Mouse (Mus musculus): ENCODE results near the gene Stat6. TPM values are rescaled to one million over a fixed set of nuclear protein-coding genes. Genes with fewer than 3 reads are reported as not detected.

Gene Stat6
- polyA plus RNA-seq (2016; fragmentation: Nextera tagmentation; extraction: Ambion mirVana) = 13.0 and 13.3 TPM in 2 replicates

- Histone ChIP-seq H3K36me3 (no peaks in the 10 kb centered on the region), H3K4me1 (peaks cover 24% of the 10 kb centered on the region), H3K27ac (peak within 1 kb of the TSS; percentile 65), H3K27me3 (no peaks in the 10 kb centered on the region; the same call in 1 of the 2 replicates), H3K9me3 (no peaks in the 10 kb centered on the region), H3K9ac (peak within 1 kb of the TSS; percentile 53), H3K4me3 (peak within 1 kb of the TSS; percentile 42), H3K4me2 (replicated peaks) (peak within 1 kb of the TSS; percentile 67)
- ATAC-seq (ENCODE audit: insufficient number of reproducible peaks, insufficient read depth, low FRiP score, low TSS enrichment) = peak; percentile 24; the same call in 1 of the 2 replicates
- WGBS = 4% methylated on average over 37 of the region's 37 CpGs
These were observed at the start of gene Stat6 for GRCm38 (mm10) chr10:127642772-127643552. Stat6 (plus strand) TSS chr10:127642986.

- Histone ChIP-seq H3K27ac (no peak overlapping the region), H3K4me2 (replicated peaks) (no peak overlapping the region), H3K4me3 (no peak overlapping the region), H3K36me3 (peaks cover 69% of the 10 kb centered on the region), H3K9me3 (no peaks in the 10 kb centered on the region), H3K4me1 (peaks cover 32% of the 10 kb centered on the region), H3K27me3 (no peaks in the 10 kb centered on the region), H3K9ac (no peak overlapping the region)
- no peak for ATAC-seq (ENCODE audit: insufficient number of reproducible peaks, insufficient read depth, low FRiP score, low TSS enrichment)
- 87% methylated on average over 8 of the region's 8 CpGs for WGBS
These were observed 48.4 kb upstream of the Stat6 start for GRCm38 (mm10) chr10:127594405-127594804.

- WGBS = 87% methylated on average over 30 of the region's 30 CpGs
These were observed 47.7 kb upstream of the Stat6 start for GRCm38 (mm10) chr10:127594930-127595715.

GRCm38 (mm10) chr10:127596321-127596941 is 46.4 kb upstream of the Stat6 start:
- Histone ChIP-seq H3K9me3 (no peaks in the 10 kb centered on the region), H3K27me3 (no peaks in the 10 kb centered on the region), H3K9ac (no peak overlapping the region), H3K36me3 (peaks cover 54% of the 10 kb centered on the region), H3K4me3 (no peak overlapping the region), H3K4me1 (peaks cover 50% of the 10 kb centered on the region), H3K4me2 (replicated peaks) (no peak overlapping the region), H3K27ac (peak overlapping the region; percentile 88)
- ATAC-seq (ENCODE audit: insufficient number of reproducible peaks, insufficient read depth, low FRiP score, low TSS enrichment) = no peak
- 65% methylated on average over 7 of the region's 7 CpGs for WGBS

More at GRCm38 (mm10) chr10:127594930-127595715, 47.7 kb upstream of the Stat6 start:
- Histone ChIP-seq H3K4me2 (replicated peaks) (no peak overlapping the region), H3K27me3 (no peaks in the 10 kb centered on the region), H3K9ac (no peak overlapping the region), H3K4me1 (peaks cover 40% of the 10 kb centered on the region), H3K4me3 (no peak overlapping the region), H3K36me3 (peaks cover 62% of the 10 kb centered on the region), H3K27ac (no peak overlapping the region), H3K9me3 (no peaks in the 10 kb centered on the region)
- no peak for ATAC-seq (ENCODE audit: insufficient number of reproducible peaks, insufficient read depth, low FRiP score, low TSS enrichment)

GRCm38 (mm10) chr10:127597311-127597901 is 45.4 kb upstream of the Stat6 start:
- no peaks in the 10 kb centered on the region for H3K9me3 ChIP-seq
- H3K4me1 ChIP-seq = peaks cover 50% of the 10 kb centered on the region
- H3K4me2 ChIP-seq (replicated peaks) = no peak overlapping the region
- H3K4me3 ChIP-seq = no peak overlapping the region
- peak overlapping the region; percentile 28; the same call in 1 of the 2 replicates for H3K9ac ChIP-seq
- H3K27ac ChIP-seq = peak overlapping the region; percentile 88
- peaks cover 54% of the 10 kb centered on the region for H3K36me3 ChIP-seq
- WGBS = 51% methylated on average over 5 of the region's 5 CpGs
- peak; percentile 31; the same call in 1 of the 2 replicates for ATAC-seq (ENCODE audit: insufficient number of reproducible peaks, insufficient read depth, low FRiP score, low TSS enrichment)
- no peaks in the 10 kb centered on the region for H3K27me3 ChIP-seq

- Histone ChIP-seq H3K9ac (no peak overlapping the region), H3K36me3 (peaks cover 53% of the 10 kb centered on the region), H3K4me1 (peaks cover 50% of the 10 kb centered on the region), H3K27me3 (no peaks in the 10 kb centered on the region), H3K27ac (peak overlapping the region; percentile 88), H3K4me3 (no peak overlapping the region), H3K9me3 (no peaks in the 10 kb centered on the region), H3K4me2 (replicated peaks) (no peak overlapping the region)
- ATAC-seq (ENCODE audit: insufficient number of reproducible peaks, insufficient read depth, low FRiP score, low TSS enrichment) = no peak
- WGBS = 58% methylated on average over 8 of the region's 8 CpGs
These were observed 44.2 kb upstream of the Stat6 start for GRCm38 (mm10) chr10:127598607-127599006.

- Histone ChIP-seq H3K4me1 (peaks cover 57% of the 10 kb centered on the region), H3K36me3 (peaks cover 53% of the 10 kb centered on the region), H3K27ac (peak overlapping the region; percentile 88), H3K9ac (no peak overlapping the region), H3K9me3 (no peaks in the 10 kb centered on the region), H3K27me3 (no peaks in the 10 kb centered on the region), H3K4me2 (replicated peaks) (no peak overlapping the region), H3K4me3 (no peak overlapping the region)
- 70% methylated on average over 11 of the region's 11 CpGs for WGBS
- no peak for ATAC-seq (ENCODE audit: insufficient number of reproducible peaks, insufficient read depth, low FRiP score, low TSS enrichment)
These were observed 43.5 kb upstream of the Stat6 start for GRCm38 (mm10) chr10:127599252-127599651.

- peak overlapping the region; percentile 88 for H3K27ac ChIP-seq
- H3K4me3 ChIP-seq = no peak overlapping the region
- no peak for ATAC-seq (ENCODE audit: insufficient number of reproducible peaks, insufficient read depth, low FRiP score, low TSS enrichment)
- 39% methylated on average over 17 of the region's 17 CpGs for WGBS
- H3K4me2 ChIP-seq (replicated peaks) = no peak overlapping the region
- peaks cover 53% of the 10 kb centered on the region for H3K36me3 ChIP-seq
- H3K9me3 ChIP-seq = no peaks in the 10 kb centered on the region
- peaks cover 64% of the 10 kb centered on the region for H3K4me1 ChIP-seq
- no peaks in the 10 kb centered on the region for H3K27me3 ChIP-seq
- no peak overlapping the region for H3K9ac ChIP-seq
These were observed 42.8 kb upstream of the Stat6 start for GRCm38 (mm10) chr10:127599779-127600541.

- 91% methylated on average over 6 of the region's 6 CpGs for WGBS
- Histone ChIP-seq H3K9me3 (no peaks in the 10 kb centered on the region), H3K9ac (no peak overlapping the region), H3K4me1 (peaks cover 54% of the 10 kb centered on the region), H3K4me2 (replicated peaks) (no peak overlapping the region), H3K27ac (no peak overlapping the region), H3K4me3 (no peak overlapping the region), H3K27me3 (no peaks in the 10 kb centered on the region), H3K36me3 (peaks cover 63% of the 10 kb centered on the region)
- ATAC-seq (ENCODE audit: insufficient number of reproducible peaks, insufficient read depth, low FRiP score, low TSS enrichment) = no peak
These were observed 40.6 kb upstream of the Stat6 start for GRCm38 (mm10) chr10:127602194-127602593.

GRCm38 (mm10) chr10:127603437-127604371 is 39.1 kb upstream of the Stat6 start:
- Histone ChIP-seq H3K9me3 (no peaks in the 10 kb centered on the region), H3K4me3 (no peak overlapping the region), H3K36me3 (peaks cover 75% of the 10 kb centered on the region), H3K27me3 (no peaks in the 10 kb centered on the region), H3K4me2 (replicated peaks) (no peak overlapping the region), H3K4me1 (peaks cover 45% of the 10 kb centered on the region), H3K27ac (peak overlapping the region; percentile 13; the same call in 1 of the 2 replicates), H3K9ac (no peak overlapping the region)
- ATAC-seq (ENCODE audit: insufficient number of reproducible peaks, insufficient read depth, low FRiP score, low TSS enrichment) = no peak
- 66% methylated on average over 13 of the region's 13 CpGs for WGBS

Measured in embryonic facial prominence, embryonic 12.5 days (tissue).